Mouse (Mus musculus) gastrocnemius, adult 8-10 months (tissue): ENCODE results near the gene Mrpl17. TPM values are rescaled to one million over a fixed set of nuclear protein-coding genes. Genes with fewer than 3 reads are reported as not detected.
"Not testable (repeated sequence)": the region's sequence is repeated elsewhere in the genome, so short reads cannot be mapped to it uniquely, and the experiment has no call there.

Source experiments
- DNase-seq, 2 experiments: peaks; one replicate each; pipeline ENCODE4 v3.0.0; 2022; ENCODE audit warnings: low spot score in 2 of 2
- total RNA-seq, 4 experiments: library from RNA; stranded (reverse); gene quantifications; 2 replicates each; pipeline ENCODE4 v1.2.4; 2022

Gene Mrpl17
- total RNA-seq, result 100 to 1,000 TPM; 108 to 123 (median 112) TPM

DNA sequence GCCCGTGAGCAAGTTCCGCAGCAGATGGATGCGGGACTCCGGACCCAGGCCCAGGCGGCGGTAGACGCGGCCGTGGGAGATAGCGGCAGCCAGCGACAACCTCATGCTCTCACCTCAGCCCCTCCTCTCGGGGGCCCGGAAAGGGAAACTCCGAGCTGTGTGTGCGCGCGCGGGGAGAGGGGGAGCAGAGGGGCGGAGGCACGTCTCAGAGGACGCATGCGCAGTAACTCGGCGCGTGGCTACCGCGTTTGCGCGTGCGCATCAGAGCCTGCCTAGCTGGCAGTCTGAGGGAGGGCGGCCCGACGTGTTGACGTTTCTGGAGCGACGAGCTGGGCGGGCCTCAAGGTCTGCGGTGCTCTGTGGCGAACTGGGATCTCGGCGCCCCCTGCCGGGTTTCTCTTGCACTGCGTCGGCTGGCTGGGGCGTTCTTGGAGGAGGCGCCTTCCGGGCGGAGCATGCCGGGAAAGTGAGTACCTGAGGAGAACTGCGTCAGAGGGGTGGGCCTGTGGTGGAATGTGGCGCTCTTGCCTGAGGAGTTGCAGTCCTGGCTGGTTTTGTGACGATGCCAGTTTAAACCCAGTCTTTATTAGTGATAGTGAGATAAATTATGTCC lies at the start of gene Mrpl17:
Mrpl17 (minus strand) TSS at position 223 of the 613 bp plus-strand sequence.
- peak; percentile 100 for DNase-seq

DNA sequence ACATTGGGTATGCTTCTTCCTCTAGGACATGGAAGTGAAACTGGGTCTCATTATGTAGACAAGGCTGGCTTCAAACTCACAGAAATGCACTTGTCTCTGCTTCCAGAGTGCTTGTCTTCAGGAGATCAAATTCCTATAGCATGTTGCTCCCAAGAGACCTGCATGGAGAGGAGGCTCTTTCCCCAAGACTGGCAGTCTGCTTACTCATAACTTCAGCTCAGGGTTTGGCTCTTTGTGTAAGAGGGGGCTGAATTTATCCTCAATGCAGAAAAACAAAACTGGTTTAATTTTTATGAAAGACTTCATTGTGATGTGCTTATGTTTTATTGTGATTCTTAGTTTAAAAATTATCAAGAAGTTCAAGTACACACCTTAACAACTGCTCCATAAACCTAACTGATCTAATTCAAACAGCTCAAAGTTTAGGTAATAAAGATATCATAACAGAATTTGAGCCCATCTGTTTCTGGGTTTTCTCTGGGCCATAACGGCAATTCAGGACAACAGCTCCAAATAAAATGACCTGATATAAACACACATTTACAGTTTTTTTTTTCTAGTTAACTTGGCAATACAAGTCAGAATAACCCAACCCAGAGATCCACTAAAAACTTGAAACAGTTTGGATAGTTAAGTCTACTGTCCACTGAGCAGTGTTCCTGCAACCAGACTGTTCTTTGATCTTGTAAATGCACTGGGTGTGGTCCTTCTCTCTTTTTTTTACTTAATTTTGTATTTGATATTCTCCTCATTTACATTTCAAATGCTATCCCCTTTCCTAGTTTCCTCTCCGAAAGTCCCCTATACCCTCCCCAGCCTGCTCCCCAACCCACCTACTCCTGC lies 45.0 kb upstream of the Mrpl17 start:
- not testable (repeated sequence) for DNase-seq

DNA sequence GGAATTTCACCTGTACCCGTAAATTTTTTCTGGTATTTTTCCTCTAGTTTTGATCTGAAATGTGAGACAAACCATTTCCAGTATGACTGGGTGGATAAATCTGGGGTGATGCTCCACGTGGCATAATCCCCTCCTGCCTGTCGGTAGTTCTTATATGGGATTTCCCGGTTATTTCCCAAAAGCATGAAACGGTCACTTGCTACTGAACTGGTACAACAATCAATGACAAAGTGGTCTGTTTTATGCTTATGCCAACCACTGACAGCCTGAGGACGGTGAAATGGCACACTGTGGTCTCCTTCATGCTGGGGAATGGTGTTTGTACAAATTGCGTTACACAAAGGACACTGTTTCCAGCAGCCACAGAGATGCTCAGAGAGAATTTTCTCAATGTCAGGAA lies 13.4 kb upstream of the Mrpl17 start:
- no peak for DNase-seq

DNA sequence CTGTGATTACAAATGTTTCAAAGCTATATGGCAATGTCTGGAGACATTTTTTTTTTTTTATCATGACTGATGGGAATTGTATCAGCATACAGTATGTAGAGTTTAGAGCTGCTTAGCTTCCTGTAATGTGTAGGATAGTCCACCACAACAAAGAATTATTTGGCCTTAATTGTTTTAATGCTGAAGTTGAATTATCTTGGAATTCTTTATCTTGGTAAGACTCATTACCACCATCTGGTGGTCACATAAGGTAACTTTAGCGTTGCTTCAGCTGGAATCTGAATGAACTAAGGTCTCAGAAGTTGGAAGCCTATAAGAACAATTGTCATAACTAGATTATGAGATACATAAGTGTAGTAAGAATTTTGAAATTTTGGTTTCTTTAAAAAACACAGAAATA lies 7.6 kb upstream of the Mrpl17 start:
- no peak for DNase-seq

DNA sequence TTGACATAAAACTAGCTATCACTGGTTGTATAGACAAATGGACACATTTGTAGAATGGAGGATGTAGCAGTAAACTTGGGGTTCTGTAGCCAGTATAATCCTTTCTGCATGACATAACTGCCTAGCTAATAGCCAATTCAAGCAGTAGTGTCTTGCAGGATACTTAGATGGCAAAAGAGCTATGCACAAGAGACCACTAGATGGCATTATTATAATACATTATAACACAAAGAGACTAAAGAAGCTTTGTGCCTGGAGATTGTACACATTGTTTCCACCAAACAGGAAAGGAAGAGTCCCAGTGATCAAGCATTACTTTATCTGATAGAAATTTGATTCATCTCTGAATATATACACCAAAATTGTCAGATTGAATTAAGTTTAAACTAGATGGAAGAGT lies 5.8 kb upstream of the Mrpl17 start:
- no peak for DNase-seq

DNA sequence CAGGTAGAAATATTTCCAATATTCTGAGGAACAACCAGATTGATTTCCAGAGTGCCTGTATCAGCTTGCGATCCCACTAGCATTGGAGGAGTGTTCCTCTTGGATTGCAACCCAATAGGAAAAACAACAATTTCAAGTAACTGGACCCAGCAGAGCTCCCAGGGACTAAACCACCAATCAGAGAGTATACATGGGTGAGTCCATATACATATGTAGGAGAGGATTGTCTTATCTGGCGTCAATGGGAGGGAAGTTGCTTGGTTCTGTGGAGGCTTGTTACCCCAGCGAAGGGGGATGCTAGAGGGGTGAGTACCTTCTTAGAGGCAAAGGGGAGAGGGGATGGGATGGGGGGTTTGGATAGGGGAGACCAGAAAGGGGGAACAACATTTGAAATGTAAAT lies 2.4 kb upstream of the Mrpl17 start:
- no peak for DNase-seq

DNA sequence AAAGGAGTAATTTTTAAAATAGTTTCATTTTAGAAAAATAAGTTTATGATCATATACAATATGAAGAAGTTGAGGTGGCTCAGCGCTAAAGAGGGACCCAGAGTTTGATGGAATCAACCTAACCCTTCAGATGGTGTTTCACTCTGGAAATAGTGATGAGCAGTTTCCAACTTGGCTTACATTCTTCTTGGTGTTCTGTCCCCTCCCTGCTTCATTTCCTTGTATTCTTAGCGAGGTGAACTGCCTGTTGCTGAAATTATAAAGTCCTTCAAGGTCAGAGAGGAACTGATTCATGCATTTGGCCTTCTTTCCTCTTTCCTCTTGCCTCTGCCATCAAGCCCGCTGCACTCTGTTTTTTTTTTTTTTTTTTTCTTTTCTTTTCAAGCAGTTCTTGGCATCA lies 1.7 kb upstream of the Mrpl17 start:
- no peak for DNase-seq

DNA sequence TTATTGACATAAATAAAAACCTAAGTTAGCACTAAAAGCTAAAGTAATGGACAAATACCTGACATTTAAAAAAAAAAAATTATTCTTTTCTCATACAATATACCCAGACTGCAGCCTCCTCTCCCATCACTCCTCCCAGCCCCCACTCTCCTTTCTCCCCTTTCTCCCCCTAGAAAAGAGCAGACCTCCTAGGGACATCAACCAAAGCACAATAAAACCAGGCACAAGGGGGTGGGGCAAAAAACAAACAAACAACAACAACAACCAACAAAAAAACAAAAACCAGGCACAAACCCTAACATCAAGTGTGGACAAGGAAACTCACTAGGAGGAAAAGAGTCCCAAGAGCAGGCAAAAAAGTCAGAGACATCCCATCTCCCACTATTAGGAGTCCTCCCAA lies 617 bp upstream of the Mrpl17 start:
- DNase-seq, result no peak

DNA sequence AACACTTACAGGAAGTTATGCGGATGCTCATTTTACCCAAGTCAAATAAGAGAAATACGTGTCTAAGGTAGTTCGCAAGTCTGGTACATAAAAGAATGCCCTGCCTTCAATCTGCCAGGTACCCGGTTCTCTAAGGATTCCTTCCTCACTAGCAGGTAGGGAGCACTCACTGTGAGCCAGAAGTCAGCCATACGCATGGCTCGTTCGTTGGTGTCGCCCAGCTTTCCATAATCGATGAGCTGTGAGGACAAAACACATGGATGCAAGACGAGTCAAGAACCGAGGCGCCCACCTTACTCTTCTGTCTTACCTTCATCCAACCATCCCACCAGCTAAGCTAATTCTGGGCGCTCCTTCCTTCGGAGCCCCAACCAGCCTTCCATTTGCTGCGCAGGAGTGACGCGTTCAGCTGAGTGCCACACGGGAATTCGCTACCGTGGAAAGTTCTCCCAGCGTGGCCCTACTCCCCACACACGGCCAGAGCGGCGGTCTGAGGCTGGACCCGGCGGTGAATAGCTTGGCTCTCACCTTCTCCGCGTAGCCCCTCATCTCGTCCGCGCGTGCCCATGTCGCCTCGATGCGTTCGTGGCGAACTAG lies 521 bp downstream of the Mrpl17 start:
- DNase-seq, result no peak

DNA sequence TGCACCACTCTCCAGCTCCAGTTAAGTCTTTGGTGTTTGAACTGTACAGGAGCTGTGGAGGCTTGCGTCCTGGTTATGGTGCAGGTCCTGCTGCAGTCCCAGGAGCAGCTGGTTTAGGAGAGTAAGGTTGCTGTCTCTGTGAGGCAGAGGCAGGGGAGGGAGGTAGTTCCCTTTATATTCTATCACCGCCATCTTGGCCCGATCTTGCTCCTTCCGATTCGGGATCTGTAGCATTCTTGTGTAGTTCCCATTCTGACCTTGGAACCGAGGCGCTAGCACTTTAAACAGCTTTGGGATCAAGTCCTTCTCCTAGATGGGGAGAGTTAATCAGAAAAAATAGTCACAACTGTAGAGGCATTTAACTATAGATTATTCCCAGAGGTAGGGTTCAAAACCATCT lies 1.1 kb downstream of the Mrpl17 start:
- DNase-seq, result no peak

DNA sequence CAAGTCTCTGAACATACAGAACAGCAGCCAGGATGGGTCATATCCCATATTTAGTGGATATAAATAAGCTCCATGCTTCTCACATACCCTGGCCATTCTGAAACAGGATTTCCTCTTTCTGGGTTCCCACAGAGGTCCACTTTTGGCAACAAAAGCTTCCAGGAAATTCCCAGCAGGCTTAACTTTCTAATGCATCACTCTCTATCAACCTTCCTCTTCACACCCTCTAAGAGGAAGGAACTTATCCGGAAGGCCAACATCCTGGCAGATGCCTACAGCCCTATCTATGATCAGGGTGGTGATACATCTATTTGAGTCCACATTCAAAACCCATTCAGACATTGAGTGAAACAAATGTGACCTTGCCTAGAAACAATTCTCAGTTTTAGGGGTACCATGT lies 2.5 kb downstream of the Mrpl17 start:
- no peak for DNase-seq

DNA sequence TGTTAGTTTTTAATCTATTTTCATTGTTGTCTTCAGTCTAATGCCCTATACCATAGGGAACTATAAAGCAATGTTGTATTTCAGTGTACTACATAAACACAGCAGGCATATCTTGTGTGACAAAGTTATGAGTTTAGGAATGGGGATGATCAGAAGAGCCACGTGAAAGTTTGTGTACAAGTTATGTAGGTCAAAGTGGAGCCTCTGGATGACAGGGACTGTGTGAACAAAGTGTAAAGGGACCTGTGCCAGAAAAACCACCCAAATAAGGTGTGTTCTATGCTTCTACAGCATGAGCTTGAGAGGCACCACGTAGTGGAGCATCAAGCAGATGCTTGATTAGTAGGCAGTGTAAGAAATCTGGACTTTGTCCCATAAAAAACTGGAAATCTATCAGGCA lies 4.2 kb downstream of the Mrpl17 start:
- DNase-seq, result no peak

DNA sequence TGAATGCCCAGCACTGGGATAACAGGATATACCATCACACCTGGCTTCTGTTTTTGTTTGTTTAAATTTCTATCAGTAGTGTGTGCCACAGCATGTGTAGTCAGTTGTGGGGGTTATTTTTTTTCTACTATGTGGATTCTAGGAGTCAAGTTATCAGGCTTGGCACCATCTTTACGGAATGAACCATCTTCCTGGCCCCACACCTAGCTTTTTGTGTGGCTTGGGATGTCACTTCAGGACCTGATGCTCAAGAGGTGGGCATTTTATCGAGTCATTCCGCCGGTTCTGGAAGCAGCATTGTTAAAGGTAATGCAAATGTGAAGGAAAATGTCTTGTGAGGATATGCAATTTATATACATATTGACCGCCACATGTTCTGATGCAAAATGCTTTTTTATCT lies 4.8 kb downstream of the Mrpl17 start:
- no peak for DNase-seq

DNA sequence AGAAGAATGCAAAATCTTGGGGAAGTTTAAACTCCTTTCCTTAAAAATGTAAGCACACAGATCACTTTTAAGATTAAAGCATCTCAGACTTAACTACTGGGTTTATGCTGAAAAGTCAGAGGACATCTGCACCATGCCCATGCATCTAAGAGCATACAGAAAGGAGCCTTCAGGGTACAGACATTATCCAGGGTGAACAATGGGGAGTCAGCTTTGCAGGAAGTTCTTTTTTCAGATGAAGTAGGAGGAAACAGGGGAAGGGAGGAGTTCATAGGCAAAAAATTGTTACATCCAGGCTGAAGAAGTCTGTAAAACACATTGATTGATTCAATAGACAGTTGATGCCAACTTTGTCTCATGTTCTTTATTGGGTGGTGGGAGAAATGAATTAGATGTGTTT lies 7.5 kb downstream of the Mrpl17 start:
- no peak for DNase-seq

DNA sequence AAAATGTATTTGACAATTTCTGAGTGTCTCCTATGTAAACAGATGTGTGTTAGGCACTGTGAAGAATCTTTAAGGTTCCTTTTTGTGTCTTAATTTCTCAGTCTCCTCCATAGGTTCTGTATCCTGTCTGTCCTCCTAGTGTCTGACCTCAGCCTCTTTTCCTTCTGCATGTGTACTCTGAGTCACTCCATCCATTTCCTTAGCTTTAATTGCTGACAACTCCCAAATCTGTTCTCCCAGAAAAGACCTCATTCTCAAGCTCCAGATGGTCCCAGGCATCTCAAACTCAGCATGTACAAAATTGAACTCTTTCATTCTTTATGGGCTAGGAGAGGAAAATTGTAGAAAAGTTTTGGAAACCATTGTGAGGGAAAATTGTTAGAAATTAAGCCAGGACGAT lies 8.1 kb downstream of the Mrpl17 start:
- no peak for DNase-seq

DNA sequence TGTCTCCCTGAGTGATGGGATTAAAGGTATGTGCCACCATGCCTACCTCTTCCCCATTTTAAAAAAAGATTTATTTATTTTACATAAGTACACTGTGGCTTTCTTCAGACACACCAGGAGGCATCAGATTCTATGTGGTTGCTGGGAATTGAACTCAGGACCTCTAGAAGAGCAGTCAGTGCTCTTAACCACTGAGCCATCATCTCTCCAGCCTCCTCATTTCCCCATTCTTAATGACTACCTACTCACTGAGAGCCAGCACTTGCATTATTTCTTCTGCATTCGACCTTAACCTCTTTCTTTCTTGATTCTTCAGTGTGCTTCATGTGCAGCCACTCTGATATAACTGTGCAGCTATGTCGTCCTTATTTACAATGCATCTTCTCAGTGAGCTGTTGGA lies 8.6 kb downstream of the Mrpl17 start:
- DNase-seq, result no peak

DNA sequence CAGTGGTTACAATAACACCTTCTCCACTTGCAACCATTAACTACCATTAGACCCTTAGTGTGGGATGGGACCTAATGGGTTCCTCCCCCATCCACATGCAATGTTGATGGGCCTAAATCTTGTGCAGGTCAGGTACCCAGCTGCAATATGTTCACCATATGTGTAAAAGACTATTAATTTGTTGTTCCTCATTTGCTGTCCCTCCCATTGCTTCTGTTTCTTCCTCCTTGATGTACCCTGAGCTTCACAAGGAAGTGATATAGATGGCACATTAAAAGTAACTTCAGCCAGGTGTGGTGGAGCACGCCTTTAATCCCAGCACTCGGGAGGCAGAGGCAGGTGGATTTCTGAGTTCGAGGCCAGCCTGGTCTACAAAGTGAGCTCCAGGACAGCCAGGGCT lies 13.9 kb downstream of the Mrpl17 start:
- DNase-seq, result no peak

DNA sequence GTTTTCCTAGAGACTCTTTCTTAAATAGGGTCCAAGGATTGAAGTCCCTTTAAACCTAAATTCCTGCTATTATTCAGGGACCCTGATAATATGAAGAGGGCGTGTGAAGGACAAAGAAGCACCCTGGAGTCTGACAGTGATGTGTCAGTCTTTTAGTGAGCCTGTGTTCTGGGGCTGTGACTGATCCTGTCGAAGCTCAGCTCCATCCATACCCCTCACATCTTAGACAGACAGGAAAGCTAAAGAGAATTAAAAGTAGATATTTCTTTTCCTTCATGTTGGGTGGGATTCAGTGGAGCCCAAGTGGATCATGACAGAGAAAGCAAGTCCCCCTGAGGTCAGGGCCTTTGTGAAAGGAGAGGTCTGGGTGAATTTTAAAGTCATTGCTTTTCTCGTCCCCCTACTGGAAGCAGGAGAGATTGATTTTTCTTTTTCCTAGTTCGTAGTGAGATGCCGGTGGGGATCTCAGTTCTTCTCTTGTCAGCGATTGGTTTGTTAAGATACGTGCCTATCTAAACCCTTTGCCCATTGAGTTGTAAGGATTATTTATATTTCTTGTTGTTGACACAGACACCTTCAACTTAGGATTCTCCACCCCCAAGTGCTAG lies 15.0 kb downstream of the Mrpl17 start:
- DNase-seq, result no peak

DNA sequence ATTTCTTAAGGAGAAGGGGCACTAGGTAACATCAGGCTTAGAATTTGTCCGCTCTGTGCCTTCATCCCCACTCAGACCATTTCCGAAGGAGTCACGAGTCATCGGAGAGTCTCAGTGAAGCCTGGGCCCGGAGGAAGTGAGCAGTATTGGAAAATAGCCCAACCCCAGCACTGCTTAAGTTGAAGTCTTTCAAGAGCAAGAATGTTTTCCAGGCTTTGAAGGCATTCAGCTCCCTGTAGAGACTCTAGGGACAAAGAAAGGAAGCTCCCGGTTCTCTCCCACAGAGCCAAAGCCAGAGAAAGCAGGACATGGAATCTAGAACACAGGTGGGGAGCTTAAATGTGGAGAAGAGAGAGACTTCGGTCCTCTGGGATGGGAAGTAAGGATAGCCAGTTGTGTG lies 17.2 kb downstream of the Mrpl17 start:
- no peak for DNase-seq

DNA sequence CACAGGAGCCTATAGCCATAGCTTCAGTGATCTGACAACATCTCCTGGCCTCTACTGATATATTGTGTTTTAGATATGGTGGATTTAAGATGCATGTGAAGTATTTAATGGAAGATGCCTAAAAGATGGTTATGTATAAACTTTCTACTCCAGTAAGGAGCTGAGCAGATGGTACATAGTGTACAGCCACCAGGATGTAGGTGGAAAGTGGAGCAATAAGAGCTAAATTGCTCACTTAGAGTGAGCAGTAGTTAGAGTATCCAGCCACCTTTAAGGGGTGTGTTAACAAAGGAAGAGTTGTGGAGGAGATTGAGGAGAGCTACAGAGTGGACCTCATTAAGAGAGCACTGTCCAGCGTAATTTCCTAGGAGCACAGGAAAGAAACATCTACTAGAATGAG lies 19.8 kb downstream of the Mrpl17 start:
- DNase-seq, result no peak

DNA sequence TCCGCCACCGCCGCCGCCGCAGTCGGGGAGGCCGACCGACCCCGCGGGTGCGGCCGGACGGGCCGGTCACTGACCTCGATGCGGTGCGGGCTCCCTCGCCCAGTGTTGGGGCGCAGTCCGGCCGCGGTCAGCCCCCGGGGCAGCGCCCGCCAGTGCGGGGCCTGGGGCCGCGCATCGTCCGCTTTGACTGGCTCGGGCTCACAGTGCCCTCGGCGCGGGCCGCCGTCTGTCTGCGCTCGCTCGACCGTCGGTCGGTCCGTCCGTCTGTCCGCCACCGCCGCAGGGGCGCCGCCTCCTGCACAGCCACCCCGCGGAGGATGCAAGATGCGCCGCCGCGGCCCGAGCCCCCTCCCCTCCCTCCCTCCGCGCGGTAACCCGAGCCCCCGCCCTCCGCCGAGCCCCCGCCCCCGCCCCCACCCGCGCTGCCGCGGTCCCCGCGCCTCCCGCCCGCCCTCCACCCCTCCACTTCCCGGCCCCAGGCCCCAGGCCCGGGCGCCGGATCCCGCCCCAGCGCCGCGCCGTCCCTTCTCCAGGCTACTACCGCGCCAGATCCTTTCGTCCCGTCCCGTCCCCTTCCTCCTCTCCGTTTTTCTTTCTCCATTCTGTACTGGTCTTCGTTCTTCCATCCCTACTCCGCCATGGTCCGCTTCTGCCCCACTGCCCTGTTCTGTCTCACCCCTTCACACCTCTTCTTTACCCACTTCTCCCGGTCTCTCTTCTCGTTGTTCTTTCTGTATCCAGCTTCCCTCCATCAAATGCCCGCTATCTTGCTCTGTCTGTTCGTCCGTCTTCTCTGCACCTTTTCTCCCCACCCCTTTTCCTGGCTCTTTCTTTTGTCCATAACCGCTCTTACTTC lies 23.4 kb downstream of the Mrpl17 start, which contains the start of gene Dchs1:
Dchs1 (minus strand) TSS at position 370 of the 856 bp plus-strand sequence.
- no peak for DNase-seq
